Mouse (Mus musculus) ES-E14 (cell line): ENCODE measurements at regions not wholly inside any gene's neighbourhood (a gene's known extent, or its start where the extent isn't known, plus 50 kb on each side); places are given as distances from the start of the nearest gene placed in this dataset.

Experiments used
- CHD2 ChIP-seq: IDR thresholded peaks from 2 replicates; pipeline ENCODE4 v1.6.1; 2014; ENCODE audit warnings: mild to moderate bottlenecking, low read depth, low read length, inconsistent platforms
- HCFC1 ChIP-seq: IDR thresholded peaks from 2 replicates; pipeline ENCODE4 v1.6.1; 2012; ENCODE audit warnings: low read length, inconsistent platforms, borderline replicate concordance; ENCODE audit not compliant: insufficient read depth

- TF ChIP-seq CHD2, result no peak
- no peak for TF ChIP-seq HCFC1
Observed at GRCm38 (mm10) chr3:9101240-9101639, 508.6 kb downstream of the Zfp704 start.
